Mouse (Mus musculus): Measurements from ENCODE around the gene Dmap1. TPM values are rescaled to one million over a fixed set of nuclear protein-coding genes. Genes with fewer than 3 reads are reported as not detected.

The Dmap1 gene
- total RNA-seq (2012; rRNA removed), result 53.6 and 55.5 TPM in 2 replicates

GRCm38 (mm10) chr4:117681931-117682461, at the start of gene Dmap1:
Dmap1 (minus strand) TSS chr4:117682273.
- peaks cover 11% of the 10 kb centered on the region; the same call in 1 of the 2 replicates for H3K36me3 ChIP-seq (ENCODE audit: control insufficient read depth, insufficient read depth, low read length, poor library complexity, severe bottlenecking)
- H3K9ac ChIP-seq (ENCODE audit: insufficient read depth, low read depth, low read length, poor library complexity, severe bottlenecking), result peak within 1 kb of the TSS; percentile 82
- no peaks in the 10 kb centered on the region for H3K9me3 ChIP-seq (ENCODE audit: control insufficient read depth, insufficient read depth, low read depth, low read length)
- peak; percentile 81 for DNase-seq (ENCODE audit: low read depth, low spot score)
- in situ Hi-C loops (cut with MboI; ENCODE audit: low sequenced_read_pairs in 2 of 2, unreplicated experiment in 2 of 2), result no loop called here
- H3K4me1 ChIP-seq (ENCODE audit: control insufficient read depth in 2 of 2, insufficient read depth in 2 of 2, low read length in 2 of 2, poor library complexity in 1 of 2), result no peaks in the 10 kb centered on the region
- no peak within 1 kb of the TSS for H3K27ac ChIP-seq (ENCODE audit: insufficient read depth, low read depth, low read length, poor library complexity, severe bottlenecking)
- TF ChIP-seq MAFK (IDR thresholded peaks at IDR 0.05; ENCODE audit: insufficient read depth, low read depth, low read length), result no peak
- peak; percentile 76 for TF ChIP-seq CHD2 (IDR thresholded peaks at IDR 0.05; ENCODE audit: low read depth, low read length)
- no peak for TF ChIP-seq ZNF384 (IDR thresholded peaks at IDR 0.05; ENCODE audit: low read depth, low read length)
- TF ChIP-seq ZC3H11A (IDR thresholded peaks at IDR 0.05; ENCODE audit: borderline replicate concordance, low read depth, low read length), result 0 out of 2 replicates have a peak, but pooled peaks have one; percentile 15
- peak; percentile 86 for TF ChIP-seq HCFC1 (IDR thresholded peaks at IDR 0.05; ENCODE audit: borderline replicate concordance, insufficient read depth, low read length)
- peak within 1 kb of the TSS; percentile 80 to 90 for H3K4me3 ChIP-seq (ENCODE audit: insufficient read depth in 1 of 2, low read depth in 1 of 2, low read length in 2 of 2, poor library complexity in 1 of 2, severe bottlenecking in 1 of 2)

DNA sequence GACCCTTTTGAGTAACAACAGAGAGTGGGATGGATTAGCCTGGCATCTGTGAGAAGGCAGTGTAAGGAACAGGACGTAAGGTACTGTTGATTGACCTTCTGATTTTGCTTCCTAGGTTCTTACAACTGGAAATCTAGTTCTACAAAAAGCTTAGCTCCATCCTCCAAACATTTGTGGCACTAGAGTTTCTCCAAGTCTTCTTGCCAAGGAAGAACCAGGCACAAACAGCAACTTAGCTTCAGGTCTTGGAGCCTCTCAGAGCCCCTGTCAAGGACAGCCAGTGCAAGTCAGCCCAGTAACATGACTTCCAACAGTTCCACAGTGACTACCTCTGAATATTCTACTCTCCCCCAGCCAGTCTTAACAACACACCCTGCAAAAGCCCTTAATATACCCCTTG, 42.0 kb upstream of the Dmap1 start, which contains the start of gene Gm12845:
Gene Gm12845 (plus strand): TSS at position 301 of the 400 bp plus-strand sequence.
- H3K4me1 ChIP-seq (ENCODE audit: control insufficient read depth in 2 of 2, insufficient read depth in 2 of 2, low read length in 2 of 2, poor library complexity in 1 of 2), result no peaks in the 10 kb centered on the region
- no peak within 1 kb of the TSS for H3K27ac ChIP-seq (ENCODE audit: insufficient read depth, low read depth, low read length, poor library complexity, severe bottlenecking)
- H3K9ac ChIP-seq (ENCODE audit: insufficient read depth, low read depth, low read length, poor library complexity, severe bottlenecking), result no peak within 1 kb of the TSS
- no peak within 1 kb of the TSS for H3K4me3 ChIP-seq (ENCODE audit: insufficient read depth in 1 of 2, low read depth in 1 of 2, low read length in 2 of 2, poor library complexity in 1 of 2, severe bottlenecking in 1 of 2)
- TF ChIP-seq ZNF384 (IDR thresholded peaks at IDR 0.05; ENCODE audit: low read depth, low read length), result no peak
- TF ChIP-seq ZC3H11A (IDR thresholded peaks at IDR 0.05; ENCODE audit: borderline replicate concordance, low read depth, low read length), result no peak
- TF ChIP-seq MAFK (IDR thresholded peaks at IDR 0.05; ENCODE audit: insufficient read depth, low read depth, low read length), result no peak
- TF ChIP-seq CHD2 (IDR thresholded peaks at IDR 0.05; ENCODE audit: low read depth, low read length), result no peak
- TF ChIP-seq HCFC1 (IDR thresholded peaks at IDR 0.05; ENCODE audit: borderline replicate concordance, insufficient read depth, low read length), result no peak
- DNase-seq (ENCODE audit: low read depth, low spot score), result no peak
- H3K9me3 ChIP-seq (ENCODE audit: control insufficient read depth, insufficient read depth, low read depth, low read length), result no peaks in the 10 kb centered on the region
- in situ Hi-C loops (cut with MboI; ENCODE audit: low sequenced_read_pairs in 2 of 2, unreplicated experiment in 2 of 2), result no loop called here
- no peaks in the 10 kb centered on the region for H3K36me3 ChIP-seq (ENCODE audit: control insufficient read depth, insufficient read depth, low read length, poor library complexity, severe bottlenecking)

- Histone ChIP-seq H3K9ac (ENCODE audit: insufficient read depth, low read depth, low read length, poor library complexity, severe bottlenecking) (no peak overlapping the region), H3K9me3 (ENCODE audit: control insufficient read depth, insufficient read depth, low read depth, low read length) (no peaks in the 10 kb centered on the region), H3K4me3 (ENCODE audit: insufficient read depth in 1 of 2, low read depth in 1 of 2, low read length in 2 of 2, poor library complexity in 1 of 2, severe bottlenecking in 1 of 2) (no peak overlapping the region), H3K4me1 (ENCODE audit: control insufficient read depth in 2 of 2, insufficient read depth in 2 of 2, low read length in 2 of 2, poor library complexity in 1 of 2) (no peaks in the 10 kb centered on the region), H3K36me3 (ENCODE audit: control insufficient read depth, insufficient read depth, low read length, poor library complexity, severe bottlenecking) (no peaks in the 10 kb centered on the region), H3K27ac (ENCODE audit: insufficient read depth, low read depth, low read length, poor library complexity, severe bottlenecking) (no peak overlapping the region)
- TF ChIP-seq ZC3H11A (IDR thresholded peaks at IDR 0.05; ENCODE audit: borderline replicate concordance, low read depth, low read length) (no peak), MAFK (IDR thresholded peaks at IDR 0.05; ENCODE audit: insufficient read depth, low read depth, low read length) (no peak), HCFC1 (IDR thresholded peaks at IDR 0.05; ENCODE audit: borderline replicate concordance, insufficient read depth, low read length) (no peak), ZNF384 (IDR thresholded peaks at IDR 0.05; ENCODE audit: low read depth, low read length) (no peak), CHD2 (IDR thresholded peaks at IDR 0.05; ENCODE audit: low read depth, low read length) (no peak)
- no peak for DNase-seq (ENCODE audit: low read depth, low spot score)
- in situ Hi-C loops (cut with MboI; ENCODE audit: low sequenced_read_pairs in 2 of 2, unreplicated experiment in 2 of 2), result no loop called here
Measured at GRCm38 (mm10) chr4:117713303-117714098, 31.4 kb upstream of the Dmap1 start.

DNA sequence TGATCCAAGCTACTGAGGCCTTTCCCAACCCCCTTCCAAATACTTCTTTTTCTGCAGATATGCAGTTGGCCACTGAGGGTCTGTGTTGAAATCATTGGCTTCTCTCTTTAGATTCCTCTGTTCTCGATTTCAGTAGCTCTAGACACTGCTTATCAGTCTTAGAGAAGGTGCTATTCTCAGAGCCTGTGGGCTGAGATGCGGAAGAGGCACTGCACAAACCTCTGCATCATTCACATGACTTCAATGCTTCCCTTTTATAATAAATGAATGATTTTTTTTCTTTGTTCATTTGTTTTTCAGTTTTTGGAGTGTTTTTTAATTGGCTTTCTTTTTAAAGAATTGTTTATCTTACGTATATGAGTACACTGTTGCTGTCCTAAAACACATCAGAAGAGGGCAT, 30.2 kb upstream of the Dmap1 start:
- TF ChIP-seq HCFC1 (IDR thresholded peaks at IDR 0.05; ENCODE audit: borderline replicate concordance, insufficient read depth, low read length) (no peak), ZC3H11A (IDR thresholded peaks at IDR 0.05; ENCODE audit: borderline replicate concordance, low read depth, low read length) (no peak), CHD2 (IDR thresholded peaks at IDR 0.05; ENCODE audit: low read depth, low read length) (no peak), MAFK (IDR thresholded peaks at IDR 0.05; ENCODE audit: insufficient read depth, low read depth, low read length) (no peak), ZNF384 (IDR thresholded peaks at IDR 0.05; ENCODE audit: low read depth, low read length) (no peak)
- Histone ChIP-seq H3K27ac (ENCODE audit: insufficient read depth, low read depth, low read length, poor library complexity, severe bottlenecking) (no peak overlapping the region), H3K4me1 (ENCODE audit: control insufficient read depth in 2 of 2, insufficient read depth in 2 of 2, low read length in 2 of 2, poor library complexity in 1 of 2) (no peaks in the 10 kb centered on the region), H3K36me3 (ENCODE audit: control insufficient read depth, insufficient read depth, low read length, poor library complexity, severe bottlenecking) (no peaks in the 10 kb centered on the region), H3K9ac (ENCODE audit: insufficient read depth, low read depth, low read length, poor library complexity, severe bottlenecking) (no peak overlapping the region), H3K9me3 (ENCODE audit: control insufficient read depth, insufficient read depth, low read depth, low read length) (no peaks in the 10 kb centered on the region), H3K4me3 (ENCODE audit: insufficient read depth in 1 of 2, low read depth in 1 of 2, low read length in 2 of 2, poor library complexity in 1 of 2, severe bottlenecking in 1 of 2) (no peak overlapping the region)
- in situ Hi-C loops (cut with MboI; ENCODE audit: low sequenced_read_pairs in 2 of 2, unreplicated experiment in 2 of 2), result no loop called here
- DNase-seq (ENCODE audit: low read depth, low spot score), result no peak

Data from ES-E14 (cell line).